Mouse (Mus musculus) MEL (cell line): ENCODE results near the gene Lgi4.

Experiments
- CTCF ChIP-seq, 3 experiments: IDR thresholded peaks in 2 of 3; conservative IDR thresholded peaks in 1 of 3; 2 replicates each; pipeline ENCODE4 v1.5.1; 2011 to 2012; ENCODE audit warnings: low read length in 3 of 3, low read depth in 2 of 3, mild to moderate bottlenecking in 2 of 3, improper control_type of control experiment in 1 of 3, inconsistent platforms in 1 of 3, mixed read lengths in 1 of 3, moderate library complexity in 1 of 3; ENCODE audit not compliant: control insufficient read depth in 1 of 3, insufficient read depth in 1 of 3, poor library complexity in 1 of 3, severe bottlenecking in 1 of 3
- ETS1 ChIP-seq: IDR thresholded peaks from 2 replicates; pipeline ENCODE4 v1.6.1; 2012; ENCODE audit warnings: low read depth, mild to moderate bottlenecking, inconsistent platforms, low read length, improper control_type of control experiment, moderate library complexity
- UBTF ChIP-seq: IDR thresholded peaks from 2 replicates; pipeline ENCODE4 v1.6.1; 2012; ENCODE audit warnings: low read depth, mild to moderate bottlenecking, inconsistent platforms, low read length, improper control_type of control experiment, moderate library complexity, borderline replicate concordance; ENCODE audit not compliant: insufficient read depth

DNA sequence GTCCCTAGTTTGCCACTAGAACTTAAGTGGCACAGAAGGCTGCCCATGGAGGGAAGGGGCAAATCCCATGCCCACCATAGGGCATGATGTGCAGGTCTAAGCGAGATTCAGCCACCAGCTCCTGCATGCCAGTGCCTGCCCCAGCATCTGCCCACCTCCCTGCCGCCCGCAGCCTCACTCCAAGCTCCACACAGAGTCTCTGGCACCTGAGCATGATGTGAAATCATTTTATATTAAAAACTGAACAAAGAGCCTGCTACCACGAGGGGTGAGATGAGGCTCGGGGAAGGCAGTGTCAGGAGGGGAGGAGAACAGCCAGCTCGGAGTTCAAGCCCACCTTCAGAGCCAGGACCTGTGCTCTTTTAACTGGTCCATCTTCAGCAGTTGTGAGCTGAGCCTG, 11.2 kb downstream of the Lgi4 start:
- TF ChIP-seq ETS1: no peak
- no peak for TF ChIP-seq CTCF (IDR thresholded peaks at IDR 0.05 in 2 of 3, conservative IDR thresholded peaks at IDR 0.05 in 1 of 3; ENCODE audit: control insufficient read depth in 1 of 3, insufficient read depth in 1 of 3, low read depth in 2 of 3, low read length in 3 of 3, poor library complexity in 1 of 3, severe bottlenecking in 1 of 3)
- no peak for TF ChIP-seq UBTF
